Mouse (Mus musculus): Measurements from ENCODE around the gene Cfdp1. TPM values are rescaled to one million over a fixed set of nuclear protein-coding genes. Genes with fewer than 3 reads are reported as not detected.

The Cfdp1 gene
- total and polyA plus RNA-seq, 2 experiments from 2014 or later: 24.9 to 170 TPM

GRCm38 (mm10) chr8:111808891-111809622 lies 45.0 kb downstream of the Cfdp1 start:
- H3K4me2 ChIP-seq (ENCODE audit: low read depth, low read length): no peak overlapping the region
- no peak for ATAC-seq

GRCm38 (mm10) chr8:111808006-111808405 lies 46.1 kb downstream of the Cfdp1 start:
- no peak overlapping the region for H3K4me3 ChIP-seq (ENCODE audit: low read length)
- H3K27me3 ChIP-seq (ENCODE audit: insufficient read depth, low read length): no peaks in the 10 kb centered on the region
- ATAC-seq (no peak), DNase-seq (ENCODE audit: low spot score) (no peak)
- H3K4me2 ChIP-seq (ENCODE audit: low read depth, low read length): no peak overlapping the region
- TF ChIP-seq CTCF (IDR thresholded peaks at IDR 0.05; ENCODE audit: low read depth): no peak
- no peak overlapping the region for H3K27ac ChIP-seq
- H3K9me3 ChIP-seq (ENCODE audit: low read length): no peaks in the 10 kb centered on the region
- WGBS: 86% methylated on average over 3 of the region's 3 CpGs
- H3K9ac ChIP-seq (replicated peaks; ENCODE audit: low read length): no peak overlapping the region
- no peaks in the 10 kb centered on the region for H3K36me3 ChIP-seq (ENCODE audit: insufficient read depth, low read length)
- no peaks in the 10 kb centered on the region for H3K4me1 ChIP-seq (ENCODE audit: insufficient read depth, low read length)

More at GRCm38 (mm10) chr8:111808891-111809622, 45.0 kb downstream of the Cfdp1 start:
- WGBS: 73% methylated on average over 3 of the region's 3 CpGs
- Histone ChIP-seq H3K27ac (0 out of 2 replicates have a peak overlapping the region, but pooled peaks have one; percentile 26), H3K27me3 (ENCODE audit: insufficient read depth, low read length) (no peaks in the 10 kb centered on the region), H3K36me3 (ENCODE audit: insufficient read depth, low read length) (no peaks in the 10 kb centered on the region; the same call in 1 of the 2 replicates), H3K4me1 (ENCODE audit: insufficient read depth, low read length) (no peaks in the 10 kb centered on the region), H3K4me3 (ENCODE audit: low read length) (no peak overlapping the region), H3K9me3 (ENCODE audit: low read length) (no peaks in the 10 kb centered on the region), H3K9ac (replicated peaks; ENCODE audit: low read length) (no peak overlapping the region)
- peak; percentile 25 for DNase-seq (ENCODE audit: low spot score)
- no peak for TF ChIP-seq CTCF (IDR thresholded peaks at IDR 0.05; ENCODE audit: low read depth)

DNA sequence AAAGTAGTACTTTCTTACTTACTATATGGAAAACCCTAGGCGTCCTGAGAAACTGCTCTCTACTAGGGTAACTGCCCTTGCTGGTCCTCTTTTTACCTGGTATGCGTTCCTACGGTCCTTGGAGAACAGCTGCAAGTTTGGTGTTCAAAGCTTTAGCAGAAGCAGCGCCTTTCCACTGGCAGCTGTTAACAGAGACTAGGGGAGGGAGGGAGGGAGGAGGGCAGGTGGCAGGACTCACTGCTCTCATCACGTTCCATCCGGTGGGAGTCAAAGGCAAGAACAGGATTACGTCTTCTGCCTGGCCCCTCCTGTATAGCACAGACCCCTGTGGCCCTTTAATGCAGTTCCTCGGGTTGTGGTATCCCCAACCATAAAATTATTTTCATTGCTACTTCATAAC lies 50.7 kb downstream of the Cfdp1 start:
- H3K27ac ChIP-seq: peak overlapping the region; percentile 26; the same call in 1 of the 2 replicates
- no peaks in the 10 kb centered on the region for H3K9me3 ChIP-seq (ENCODE audit: low read length)
- no peak overlapping the region for H3K9ac ChIP-seq (replicated peaks; ENCODE audit: low read length)
- H3K4me2 ChIP-seq (ENCODE audit: low read depth, low read length): no peak overlapping the region
- ATAC-seq (no peak), DNase-seq (ENCODE audit: low spot score) (no peak)
- no peak overlapping the region for H3K4me3 ChIP-seq (ENCODE audit: low read length)
- no peaks in the 10 kb centered on the region for H3K27me3 ChIP-seq (ENCODE audit: insufficient read depth, low read length)
- no peaks in the 10 kb centered on the region for H3K36me3 ChIP-seq (ENCODE audit: insufficient read depth, low read length)
- H3K4me1 ChIP-seq (ENCODE audit: insufficient read depth, low read length): no peaks in the 10 kb centered on the region
- 75% methylated on average over 8 of the region's 8 CpGs for WGBS
- no peak for TF ChIP-seq CTCF (IDR thresholded peaks at IDR 0.05; ENCODE audit: low read depth)

DNA sequence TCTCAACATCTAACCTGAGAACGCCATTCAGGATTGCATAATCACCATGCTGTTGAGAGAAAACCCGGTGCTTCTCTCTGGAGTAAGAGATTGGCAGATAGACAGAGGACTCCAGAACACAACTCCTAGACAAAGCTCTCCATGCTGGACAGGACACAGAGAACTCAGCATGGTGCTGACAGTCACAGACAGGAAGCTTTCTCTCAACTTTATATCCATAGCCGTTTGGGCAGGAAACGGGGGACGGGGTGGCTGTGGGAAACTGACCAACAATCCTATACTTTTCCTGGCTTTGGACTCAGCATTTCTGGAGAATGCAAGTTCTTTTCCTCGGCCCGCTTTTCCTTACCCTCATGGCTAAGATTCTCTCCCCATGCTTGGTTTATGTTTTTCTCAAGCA lies 51.8 kb downstream of the Cfdp1 start:
- H3K4me2 ChIP-seq (ENCODE audit: low read depth, low read length): no peak overlapping the region
- no peaks in the 10 kb centered on the region for H3K4me1 ChIP-seq (ENCODE audit: insufficient read depth, low read length)
- H3K27ac ChIP-seq: peak overlapping the region; percentile 26; the same call in 1 of the 2 replicates
- 48% methylated on average over 7 of the region's 7 CpGs for WGBS
- DNase-seq (ENCODE audit: low spot score): no peak
- H3K27me3 ChIP-seq (ENCODE audit: insufficient read depth, low read length): no peaks in the 10 kb centered on the region
- H3K36me3 ChIP-seq (ENCODE audit: insufficient read depth, low read length): no peaks in the 10 kb centered on the region
- no peak overlapping the region for H3K4me3 ChIP-seq (ENCODE audit: low read length)
- no peak for ATAC-seq
- no peaks in the 10 kb centered on the region for H3K9me3 ChIP-seq (ENCODE audit: low read length)
- H3K9ac ChIP-seq (replicated peaks; ENCODE audit: low read length): no peak overlapping the region
- no peak for TF ChIP-seq CTCF (IDR thresholded peaks at IDR 0.05; ENCODE audit: low read depth)

DNA sequence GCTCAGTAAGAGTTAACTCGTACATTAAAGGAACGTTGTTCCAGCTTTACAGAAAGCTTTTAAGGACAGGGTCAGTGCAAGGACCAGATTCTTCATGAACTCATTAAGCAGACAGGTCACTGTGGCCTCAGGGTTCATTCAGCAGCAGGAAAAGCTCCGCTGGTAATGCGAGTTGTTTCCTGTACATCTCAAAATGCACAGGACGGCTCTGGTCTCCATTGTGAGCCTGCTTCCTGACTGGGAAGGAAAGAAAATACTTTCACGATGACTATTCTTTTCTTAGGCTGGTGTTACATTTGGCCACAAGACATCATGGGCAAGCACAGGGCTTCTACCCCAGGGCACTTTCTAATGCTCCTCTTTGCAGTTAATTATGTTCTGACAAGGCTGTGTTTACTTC lies 52.6 kb downstream of the Cfdp1 start:
- Histone ChIP-seq H3K27me3 (ENCODE audit: insufficient read depth, low read length) (no peaks in the 10 kb centered on the region), H3K9me3 (ENCODE audit: low read length) (no peaks in the 10 kb centered on the region), H3K27ac (peak overlapping the region; percentile 15; the same call in 1 of the 2 replicates), H3K4me3 (ENCODE audit: low read length) (no peak overlapping the region), H3K4me1 (ENCODE audit: insufficient read depth, low read length) (no peaks in the 10 kb centered on the region), H3K36me3 (ENCODE audit: insufficient read depth, low read length) (no peaks in the 10 kb centered on the region), H3K9ac (replicated peaks; ENCODE audit: low read length) (no peak overlapping the region), H3K4me2 (ENCODE audit: low read depth, low read length) (no peak overlapping the region)
- WGBS: 67% methylated on average over 6 of the region's 6 CpGs
- DNase-seq (ENCODE audit: low spot score) (no peak), ATAC-seq (no peak)
- TF ChIP-seq CTCF (IDR thresholded peaks at IDR 0.05; ENCODE audit: low read depth): no peak

- TF ChIP-seq CTCF (IDR thresholded peaks at IDR 0.05; ENCODE audit: low read depth): no peak
- peak; percentile 76; the same call in 1 of the 2 replicates for ATAC-seq
- H3K27me3 ChIP-seq (ENCODE audit: insufficient read depth, low read length): no peaks in the 10 kb centered on the region
- no peaks in the 10 kb centered on the region for H3K36me3 ChIP-seq (ENCODE audit: insufficient read depth, low read length)
- DNase-seq (ENCODE audit: low spot score): peak; percentile 33
- H3K9me3 ChIP-seq (ENCODE audit: low read length): no peaks in the 10 kb centered on the region
- H3K4me1 ChIP-seq (ENCODE audit: insufficient read depth, low read length): no peaks in the 10 kb centered on the region
- no peak overlapping the region for H3K4me3 ChIP-seq (ENCODE audit: low read length)
- H3K4me2 ChIP-seq (ENCODE audit: low read depth, low read length): no peak overlapping the region
- no peak overlapping the region for H3K27ac ChIP-seq
- H3K9ac ChIP-seq (replicated peaks; ENCODE audit: low read length): no peak overlapping the region
- WGBS: 27% methylated on average over 1 of the region's 1 CpGs
Measured at GRCm38 (mm10) chr8:111796528-111796927, 57.6 kb downstream of the Cfdp1 start.

DNA sequence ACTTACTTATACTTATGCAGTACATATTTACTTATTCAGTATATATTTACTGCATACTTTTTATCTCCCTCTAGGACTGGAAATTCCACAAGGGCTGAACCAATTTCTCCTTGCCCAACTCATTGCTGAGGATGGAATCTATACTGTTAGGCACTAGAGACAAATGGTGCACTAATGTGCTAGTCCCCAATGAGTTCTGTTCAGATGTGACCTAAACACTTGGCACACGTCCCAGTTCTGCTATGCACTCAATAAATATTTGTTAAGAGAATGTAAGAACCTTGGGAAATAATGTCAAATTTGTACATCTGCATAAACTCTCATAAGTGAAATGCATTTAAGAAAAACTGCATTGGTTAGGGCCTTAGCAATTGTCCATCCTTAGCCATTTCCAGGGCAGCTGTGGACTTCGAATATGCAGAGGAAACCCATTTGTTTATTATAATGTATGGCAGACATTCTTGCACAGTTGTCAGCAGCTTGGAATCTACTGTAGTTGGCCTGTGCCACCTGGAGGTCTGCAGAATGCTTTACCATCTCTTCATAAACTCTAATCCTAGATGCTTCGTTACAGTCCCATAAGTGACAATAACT lies 60.7 kb downstream of the Cfdp1 start:
- Histone ChIP-seq H3K9ac (replicated peaks; ENCODE audit: low read length) (no peak overlapping the region), H3K36me3 (ENCODE audit: insufficient read depth, low read length) (no peaks in the 10 kb centered on the region), H3K9me3 (ENCODE audit: low read length) (no peaks in the 10 kb centered on the region), H3K4me1 (ENCODE audit: insufficient read depth, low read length) (no peaks in the 10 kb centered on the region), H3K4me2 (ENCODE audit: low read depth, low read length) (no peak overlapping the region), H3K4me3 (ENCODE audit: low read length) (no peak overlapping the region), H3K27ac (no peak overlapping the region), H3K27me3 (ENCODE audit: insufficient read depth, low read length) (no peaks in the 10 kb centered on the region)
- TF ChIP-seq CTCF (IDR thresholded peaks at IDR 0.05; ENCODE audit: low read depth): no peak
- ATAC-seq (no peak), DNase-seq (ENCODE audit: low spot score) (no peak)
- 62% methylated on average over 3 of the region's 3 CpGs for WGBS
